Mouse (Mus musculus): ENCODE data around the gene Lrrc36.

The Lrrc36 gene

DNA sequence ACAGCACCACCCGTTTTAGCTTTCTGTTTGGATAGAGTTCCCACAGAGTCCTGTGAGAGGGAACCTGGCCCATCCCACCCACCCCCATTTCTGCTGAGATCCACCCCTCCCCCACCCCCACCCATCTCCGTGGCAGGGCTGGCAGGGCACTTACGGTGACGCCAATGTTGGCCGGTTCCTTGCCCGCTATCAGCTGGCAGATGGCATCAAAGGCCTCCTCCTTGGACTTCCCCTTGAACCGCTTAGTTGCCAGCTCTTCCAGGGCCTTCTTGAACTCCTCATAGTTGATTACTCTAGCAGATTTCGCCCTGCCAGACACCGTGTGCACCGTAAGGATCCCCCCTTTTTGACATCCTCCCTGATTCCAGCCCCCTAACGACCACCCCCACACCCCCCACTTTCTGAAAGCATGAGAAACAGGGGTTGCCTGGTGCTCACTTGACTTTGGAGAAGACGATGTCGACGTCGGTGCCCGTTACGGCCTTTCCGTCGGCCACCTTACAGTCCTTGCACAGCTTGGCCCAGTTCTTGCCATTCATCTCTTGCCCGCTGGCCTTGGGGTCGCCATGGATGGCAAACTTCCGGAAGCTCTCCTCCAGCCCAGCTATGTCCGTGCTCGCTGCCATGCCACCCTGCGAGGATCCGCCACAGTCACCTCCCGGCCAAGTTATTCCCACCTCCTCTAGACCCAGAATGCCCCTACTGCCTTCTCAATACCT lies 54.8 kb downstream of the Lrrc36 start:
- DNase-seq, result no peak

DNA sequence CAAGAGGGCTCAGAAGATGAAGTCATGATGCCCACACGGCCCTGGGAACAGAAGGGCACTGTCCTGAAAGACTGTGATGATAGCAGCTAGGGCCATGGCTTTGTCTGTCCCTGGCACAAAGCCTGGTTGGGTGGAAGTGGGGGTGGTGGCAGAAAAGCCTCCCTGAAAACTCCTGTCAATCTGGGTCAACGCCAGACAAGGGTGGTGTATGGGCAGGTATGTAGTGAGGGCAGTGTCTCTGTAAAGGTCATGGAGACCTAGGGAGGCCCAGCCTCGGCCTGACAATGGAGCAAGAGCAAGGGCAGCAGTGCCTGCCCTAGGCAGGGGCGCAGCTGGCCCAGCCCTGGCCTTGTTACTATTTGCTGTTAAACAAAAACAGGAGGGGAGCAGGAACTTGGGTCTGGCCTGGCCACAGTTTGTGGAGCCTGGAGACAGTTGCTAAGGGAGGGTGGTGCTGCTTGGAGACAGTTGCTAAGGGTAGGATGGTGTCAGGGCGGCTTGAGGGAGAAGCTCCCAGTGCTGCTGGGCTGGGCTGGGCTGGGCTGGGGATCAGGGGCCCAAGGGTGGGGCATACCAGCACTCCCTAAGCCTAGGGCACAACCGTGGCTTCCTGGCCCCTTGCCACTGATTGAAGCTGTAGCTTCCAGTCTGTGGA lies 55.8 kb downstream of the Lrrc36 start:
- DNase-seq, result no peak

DNA sequence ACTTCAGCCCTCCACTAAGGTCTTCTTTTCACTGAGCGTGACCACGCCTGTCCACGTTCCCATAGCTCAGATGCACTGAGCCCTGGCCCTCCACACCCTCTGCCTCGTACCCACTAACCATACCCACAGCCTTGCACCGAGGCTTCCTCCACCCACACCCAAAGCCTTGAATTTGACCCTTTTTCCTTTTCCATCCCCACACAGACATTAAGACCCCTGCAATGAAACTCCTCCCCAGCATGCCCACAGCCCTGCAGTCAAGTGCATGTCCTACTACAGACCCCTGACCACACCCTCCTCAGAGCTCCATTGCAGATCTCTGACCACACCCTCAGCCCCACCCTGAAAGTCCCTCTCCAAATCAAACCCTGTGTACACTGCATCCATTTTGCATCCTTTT lies 56.4 kb downstream of the Lrrc36 start:
- DNase-seq, result no peak

DNA sequence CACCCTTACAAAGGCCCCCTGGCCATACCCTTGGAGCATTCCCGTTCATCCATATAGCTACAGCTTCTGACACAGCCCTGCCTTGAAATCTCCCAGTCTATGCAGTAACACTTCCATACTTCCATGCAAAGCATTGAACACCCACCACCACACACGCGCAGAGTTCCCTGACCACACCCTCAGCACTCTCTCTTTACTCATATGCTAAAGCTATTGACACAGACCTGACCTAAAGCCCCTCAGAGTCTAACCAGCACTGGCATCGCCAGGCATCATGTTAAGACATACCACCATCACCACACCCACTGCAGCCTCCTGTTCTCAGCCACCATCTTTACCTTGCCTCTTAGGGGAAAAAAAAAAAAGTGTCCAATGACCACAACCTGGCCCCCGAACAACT lies 56.9 kb downstream of the Lrrc36 start:
- DNase-seq, result no peak

DNA sequence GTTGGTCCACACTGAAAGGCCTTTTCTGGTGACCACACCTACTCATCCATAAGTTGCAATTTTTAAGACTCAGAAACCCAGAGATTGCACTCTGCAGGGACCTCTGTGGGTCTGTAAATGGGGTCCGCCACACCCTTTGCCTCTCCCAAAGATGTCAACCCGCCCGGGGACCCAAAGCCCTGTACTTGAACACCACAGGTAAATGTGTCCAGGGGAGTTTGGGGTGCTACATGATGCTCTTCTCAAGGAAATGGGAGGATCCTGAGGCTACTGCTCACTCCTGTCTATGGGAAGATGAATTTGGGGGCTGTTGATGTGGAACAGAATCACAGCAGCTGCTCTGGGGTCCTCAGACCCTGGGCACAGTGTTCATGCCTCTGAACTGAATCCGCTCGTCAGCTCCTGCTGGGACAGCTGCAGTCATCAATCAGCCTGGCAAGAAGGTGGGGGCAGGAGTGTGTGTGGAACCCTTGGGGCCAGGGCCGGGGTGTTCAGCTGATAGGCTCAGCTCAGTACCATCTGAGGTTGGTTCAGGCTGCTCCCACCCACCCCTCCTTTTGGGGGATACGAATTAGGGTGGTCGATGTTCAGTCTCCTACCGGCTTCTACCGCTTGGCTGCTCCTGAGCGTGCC lies 57.4 kb downstream of the Lrrc36 start:
- DNase-seq, result no peak

DNA sequence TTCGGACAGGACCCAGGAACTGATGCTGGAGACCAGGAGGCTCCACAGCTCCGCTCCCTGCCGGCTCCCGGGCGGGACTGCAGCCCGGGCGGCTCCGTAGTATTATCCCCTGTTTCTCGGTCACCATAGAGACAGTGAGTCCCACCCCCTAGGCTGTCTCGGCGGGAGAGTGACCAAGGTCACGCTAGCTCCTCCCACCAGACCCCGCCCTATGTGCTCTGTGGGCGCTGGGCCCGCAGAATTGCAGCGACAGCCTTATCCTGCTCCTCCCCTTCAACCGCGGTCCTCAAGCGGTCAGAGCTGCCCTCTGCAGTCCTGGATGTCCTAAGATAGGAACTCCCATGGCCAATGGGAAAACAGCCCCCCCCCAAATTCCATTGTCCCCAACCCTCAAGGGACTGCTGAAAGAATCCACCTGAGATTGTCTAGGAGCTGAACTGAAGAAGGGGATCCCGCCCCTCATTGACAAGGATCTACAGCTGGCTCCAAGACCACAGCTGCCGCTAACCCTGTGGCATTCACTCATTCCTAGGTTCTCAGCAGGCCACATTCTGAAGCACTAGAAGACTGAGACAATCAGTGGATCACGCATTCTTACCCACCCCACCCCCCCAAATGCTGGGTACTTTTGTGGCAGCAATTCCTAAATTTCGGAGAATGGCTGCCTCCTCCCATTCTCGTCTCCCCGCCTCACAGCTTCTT lies 58.1 kb downstream of the Lrrc36 start, which contains the start of gene Tppp3:
Gene Tppp3 (minus strand): TSS at position 213 of the 702 bp plus-strand sequence.
- peak; percentile 19 for DNase-seq

DNA sequence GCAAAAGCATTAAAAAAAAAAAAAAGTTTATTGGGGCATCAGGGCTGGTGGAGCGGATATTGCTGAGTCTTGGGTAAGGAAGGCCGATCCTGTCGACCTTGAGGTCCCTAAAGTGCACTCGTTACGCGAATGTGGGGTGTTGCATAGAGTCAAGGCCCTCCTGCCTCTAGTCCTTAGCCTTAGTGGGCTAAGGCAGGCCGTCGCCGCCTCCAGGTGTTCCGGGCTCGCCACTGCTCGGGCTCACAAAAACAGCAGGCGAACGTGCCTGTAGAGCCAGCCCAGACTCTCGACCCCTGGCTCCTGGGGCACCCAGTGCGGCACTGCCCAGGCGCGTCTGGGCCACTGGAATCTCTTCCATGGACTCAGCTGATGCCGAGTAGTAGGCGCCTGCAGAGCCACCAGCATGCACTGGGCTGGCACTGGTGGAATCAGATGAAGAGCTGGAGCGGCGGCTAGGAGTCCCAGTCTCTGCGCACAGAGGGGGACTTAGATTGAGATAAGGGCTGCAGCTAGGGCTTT lies 59.1 kb downstream of the Lrrc36 start:
- DNase-seq, result no peak

DNA sequence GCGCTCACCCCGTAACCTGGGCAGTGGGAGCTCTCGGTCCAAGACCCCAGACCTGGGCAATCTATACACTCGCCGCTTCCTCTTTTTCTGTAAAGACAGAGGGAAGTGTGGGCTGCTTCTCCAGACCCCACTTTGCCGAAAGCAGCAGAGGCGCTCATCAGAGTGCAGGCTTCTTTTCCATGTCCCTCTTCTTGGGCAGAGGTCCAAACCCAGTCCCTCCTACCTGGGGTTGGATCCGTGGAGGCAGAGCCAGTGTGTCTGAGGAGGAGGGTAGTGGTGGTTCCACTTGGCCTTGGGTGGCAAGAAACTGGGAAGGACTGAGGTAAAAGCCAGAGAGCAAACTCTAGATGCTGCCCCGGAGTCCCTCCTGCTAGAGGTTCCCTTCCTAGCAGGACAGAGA lies 59.6 kb downstream of the Lrrc36 start:
- no peak for DNase-seq

DNA sequence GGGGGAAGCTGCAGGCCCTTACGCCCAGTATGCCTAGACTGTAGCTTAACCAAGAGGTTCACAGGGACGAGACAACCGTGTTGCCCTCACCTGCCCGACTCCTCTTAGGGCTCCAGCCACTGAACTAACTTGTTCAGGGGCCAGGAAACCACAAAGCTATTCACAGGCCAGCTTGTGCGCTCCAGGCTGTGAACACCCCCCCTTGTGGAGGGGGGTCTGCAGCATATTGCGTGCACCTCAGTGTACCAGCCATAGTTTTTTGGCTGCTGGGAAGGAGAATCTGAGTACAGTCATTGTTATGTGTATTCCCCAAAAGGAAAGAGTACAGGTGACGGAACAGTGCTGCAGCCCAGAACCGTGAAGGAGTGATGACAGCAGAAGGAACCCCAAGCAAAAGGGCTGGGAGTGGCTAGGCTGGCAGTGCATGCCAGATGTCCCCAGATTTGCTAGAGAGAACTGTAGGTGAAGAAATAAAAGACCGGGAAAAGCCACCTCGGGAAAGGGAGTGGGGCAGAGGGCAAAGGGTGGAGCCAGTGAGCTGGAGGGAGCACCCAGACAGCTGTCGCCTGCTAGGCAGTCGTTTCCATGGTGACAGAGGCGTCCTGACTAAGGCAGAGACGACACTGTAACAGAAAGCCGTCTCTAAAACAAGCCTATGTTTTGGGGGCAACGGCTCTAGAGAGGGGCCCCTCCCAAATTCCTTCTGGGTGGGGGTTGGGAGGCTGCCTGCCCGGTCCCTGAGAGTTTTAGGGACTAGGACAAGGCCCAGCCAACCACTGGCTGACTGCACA lies 60.6 kb downstream of the Lrrc36 start:
- peak; percentile 45 for DNase-seq

DNA sequence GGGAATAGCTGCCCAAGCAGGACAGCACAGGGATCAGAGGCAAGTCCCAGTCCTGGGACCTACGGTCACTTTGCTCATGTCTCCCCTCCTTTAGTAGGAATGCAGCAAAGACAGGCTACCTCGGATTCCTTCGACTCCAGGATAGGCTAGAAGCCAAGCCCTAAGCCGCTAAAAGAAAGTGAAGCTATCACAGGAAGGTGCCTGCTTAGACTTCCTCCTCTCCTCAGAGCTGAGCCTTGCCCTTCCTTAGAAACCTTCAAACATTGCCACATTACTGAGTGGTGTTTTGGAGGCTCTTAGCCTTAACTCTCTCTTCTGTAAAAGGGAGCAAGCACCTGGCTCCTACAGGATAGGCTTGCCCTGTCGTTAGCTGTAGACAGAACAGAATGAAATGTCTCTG lies 61.3 kb downstream of the Lrrc36 start:
- DNase-seq, result no peak

DNA sequence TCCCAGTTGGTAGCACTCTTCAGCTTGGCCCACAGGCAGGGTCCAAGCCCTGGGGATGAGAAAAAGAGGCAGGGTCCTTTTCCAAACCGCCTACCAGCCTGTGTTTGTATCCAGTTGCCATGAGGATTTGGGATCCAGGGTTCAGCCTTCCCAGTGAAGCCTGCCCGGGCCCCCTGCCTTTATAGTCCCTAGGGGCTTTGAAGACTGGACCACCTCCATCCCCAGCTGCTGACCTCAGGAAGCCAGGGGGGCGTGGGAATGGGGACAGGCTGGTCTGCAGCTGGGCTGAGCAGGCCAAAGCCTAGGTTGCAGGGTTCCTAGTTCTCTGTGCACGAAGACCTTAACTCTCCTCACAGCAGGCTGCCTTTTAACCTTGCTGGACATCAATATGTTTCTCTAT lies 61.9 kb downstream of the Lrrc36 start:
- DNase-seq, result no peak

DNA sequence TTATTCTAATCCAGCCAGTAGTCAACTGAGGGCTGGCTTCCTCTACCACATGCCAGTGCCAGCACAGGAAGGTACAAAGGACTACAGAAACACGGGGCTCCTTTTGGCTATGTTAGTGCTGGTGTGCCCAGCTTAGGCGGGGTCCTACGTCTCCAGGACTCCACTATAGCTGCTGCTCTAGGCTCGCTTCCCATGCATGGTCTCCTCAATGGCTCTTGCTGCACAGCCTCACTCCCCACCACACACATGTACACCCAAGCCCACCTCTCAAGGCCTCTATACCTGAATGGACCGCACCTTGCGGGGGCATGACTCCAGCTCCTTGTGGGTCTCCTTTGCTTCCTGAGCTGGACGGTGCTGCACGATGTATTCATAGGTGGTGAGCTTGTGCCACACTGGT lies 62.4 kb downstream of the Lrrc36 start:
- DNase-seq, result no peak

DNA sequence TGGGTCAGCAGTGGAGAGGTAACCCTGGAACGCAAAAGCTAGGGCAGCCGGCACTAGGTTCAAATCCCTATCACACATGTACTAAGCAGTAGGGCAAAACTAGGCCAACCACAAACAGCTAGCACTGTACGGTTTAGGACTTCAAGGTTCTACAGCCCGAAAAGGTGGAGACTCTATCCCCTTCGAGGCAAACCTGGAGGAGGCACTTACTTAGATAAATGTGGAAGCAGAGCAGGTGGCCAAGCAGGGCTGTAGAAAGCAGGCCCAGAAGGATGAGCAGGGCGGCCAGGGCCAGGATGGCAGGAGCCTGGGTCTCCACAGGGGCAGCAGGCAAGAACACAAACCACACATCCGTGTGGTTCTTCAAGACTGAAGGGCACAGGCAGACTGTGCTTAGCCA lies 62.8 kb downstream of the Lrrc36 start:
- DNase-seq, result no peak

DNA sequence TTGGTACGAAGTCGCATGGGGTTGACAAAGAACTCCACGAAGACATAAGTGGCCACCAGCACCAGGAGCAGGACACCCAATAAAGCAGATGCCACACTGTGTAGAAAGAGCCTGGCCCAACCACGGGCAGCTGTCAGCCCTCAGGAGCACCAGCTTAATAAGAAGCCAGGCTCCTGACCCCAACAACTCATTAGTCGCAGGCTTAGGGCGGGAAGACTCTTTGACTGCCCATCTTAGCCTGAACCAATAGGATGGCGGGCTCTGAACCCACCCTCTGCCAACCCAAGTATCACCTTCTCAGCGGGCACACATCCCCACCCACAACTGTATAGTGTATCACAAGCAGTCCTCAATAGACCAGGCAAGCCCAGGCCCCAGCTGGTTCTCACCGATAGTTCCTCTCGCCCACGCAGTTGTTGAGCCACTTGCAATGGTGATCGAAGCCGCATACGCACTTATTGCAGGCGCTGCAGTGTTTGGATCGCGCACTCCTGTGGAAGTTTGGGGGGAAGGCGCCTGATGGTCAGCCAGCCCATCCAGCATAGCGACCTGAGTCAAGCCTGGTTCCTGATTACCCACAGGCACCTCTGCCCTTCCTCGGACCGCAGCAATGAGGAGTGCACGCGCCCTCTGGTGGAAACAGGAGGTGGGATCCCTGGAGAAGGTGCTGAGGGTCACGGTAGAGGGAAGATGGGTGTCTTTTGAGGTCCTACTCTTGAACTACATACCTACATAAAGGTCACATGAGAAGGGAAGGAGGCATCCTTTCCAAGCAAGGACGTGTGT lies 63.5 kb downstream of the Lrrc36 start:
- peak; percentile 65 for DNase-seq

DNA sequence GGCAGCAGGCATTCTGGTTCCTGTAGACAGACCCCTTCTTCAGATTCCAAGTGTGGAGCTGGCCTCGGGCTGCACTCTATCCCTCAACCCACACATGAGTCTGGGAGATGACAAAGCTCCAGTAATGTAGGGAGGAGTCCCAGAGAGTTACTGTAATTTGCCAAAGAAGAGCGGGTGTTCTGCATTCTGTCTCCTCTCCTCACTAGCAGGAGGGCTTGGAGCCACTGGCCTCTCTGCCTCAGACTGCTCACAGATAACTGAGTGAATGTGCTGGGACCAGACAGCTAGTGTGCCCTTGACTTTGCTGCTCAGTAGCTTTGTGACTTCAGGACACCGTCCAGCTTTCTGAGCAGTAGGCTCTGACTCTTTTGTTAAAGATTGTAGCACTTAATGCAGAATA lies 64.4 kb downstream of the Lrrc36 start:
- DNase-seq, result no peak

DNA sequence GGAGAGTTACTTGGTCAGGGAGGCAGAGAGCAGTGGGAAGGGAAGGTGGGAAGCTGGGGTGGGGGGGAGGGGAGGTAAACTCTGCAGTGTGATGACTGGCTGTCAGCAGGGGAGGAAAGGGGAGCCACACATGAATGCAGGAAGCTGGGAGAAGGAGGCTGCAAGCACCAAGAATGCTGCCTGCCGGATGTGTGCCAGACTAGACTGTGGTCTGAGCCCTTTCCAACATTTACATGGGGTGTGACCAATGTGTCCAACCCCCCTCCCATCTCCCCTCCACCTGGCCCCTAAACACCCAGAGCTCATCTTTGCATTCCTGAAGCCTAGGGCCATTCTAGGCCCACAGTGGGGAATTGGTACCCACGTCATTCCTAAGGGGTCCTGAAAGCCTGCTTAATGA lies 67.6 kb downstream of the Lrrc36 start:
- DNase-seq, result no peak

DNA sequence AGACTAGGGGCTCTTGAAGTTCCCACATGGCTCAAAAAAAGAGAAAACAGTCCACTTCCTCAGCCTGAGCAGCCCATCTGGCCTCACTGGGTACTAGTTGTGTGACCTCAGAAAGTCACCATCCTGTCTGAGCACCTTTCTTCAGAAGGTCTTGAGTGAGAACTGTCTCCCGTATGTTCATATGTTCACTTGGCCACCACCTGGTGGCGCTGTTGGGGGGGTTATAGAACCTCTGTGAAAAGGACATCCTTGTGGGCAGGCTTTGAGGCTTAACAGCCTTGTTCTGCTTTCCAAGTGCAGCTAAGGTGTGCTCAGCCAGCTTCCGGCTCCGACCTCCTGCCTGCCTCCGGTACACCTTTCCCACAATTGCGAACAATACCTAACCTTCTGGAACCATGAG lies 68.1 kb downstream of the Lrrc36 start:
- peak; percentile 25 for DNase-seq

DNA sequence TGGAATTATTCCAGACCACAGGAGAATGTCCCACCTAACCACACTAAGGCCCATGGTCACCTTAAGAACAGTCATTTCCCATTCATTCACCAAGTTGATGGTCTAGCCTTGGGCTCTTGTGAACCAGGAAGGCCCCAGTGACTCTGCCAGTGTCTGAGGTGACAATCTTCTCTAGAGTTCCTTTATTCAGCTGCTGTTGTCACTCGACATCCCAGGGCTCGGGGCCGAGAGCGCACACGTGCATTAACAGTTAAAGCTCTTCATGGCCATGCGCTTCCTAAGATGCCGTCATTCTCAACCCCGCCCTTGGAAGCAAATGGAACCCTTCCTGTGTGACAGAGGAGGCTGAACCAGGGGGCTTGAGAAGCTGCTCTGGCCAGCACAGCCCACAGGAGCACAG lies 68.8 kb downstream of the Lrrc36 start:
- no peak for DNase-seq

DNA sequence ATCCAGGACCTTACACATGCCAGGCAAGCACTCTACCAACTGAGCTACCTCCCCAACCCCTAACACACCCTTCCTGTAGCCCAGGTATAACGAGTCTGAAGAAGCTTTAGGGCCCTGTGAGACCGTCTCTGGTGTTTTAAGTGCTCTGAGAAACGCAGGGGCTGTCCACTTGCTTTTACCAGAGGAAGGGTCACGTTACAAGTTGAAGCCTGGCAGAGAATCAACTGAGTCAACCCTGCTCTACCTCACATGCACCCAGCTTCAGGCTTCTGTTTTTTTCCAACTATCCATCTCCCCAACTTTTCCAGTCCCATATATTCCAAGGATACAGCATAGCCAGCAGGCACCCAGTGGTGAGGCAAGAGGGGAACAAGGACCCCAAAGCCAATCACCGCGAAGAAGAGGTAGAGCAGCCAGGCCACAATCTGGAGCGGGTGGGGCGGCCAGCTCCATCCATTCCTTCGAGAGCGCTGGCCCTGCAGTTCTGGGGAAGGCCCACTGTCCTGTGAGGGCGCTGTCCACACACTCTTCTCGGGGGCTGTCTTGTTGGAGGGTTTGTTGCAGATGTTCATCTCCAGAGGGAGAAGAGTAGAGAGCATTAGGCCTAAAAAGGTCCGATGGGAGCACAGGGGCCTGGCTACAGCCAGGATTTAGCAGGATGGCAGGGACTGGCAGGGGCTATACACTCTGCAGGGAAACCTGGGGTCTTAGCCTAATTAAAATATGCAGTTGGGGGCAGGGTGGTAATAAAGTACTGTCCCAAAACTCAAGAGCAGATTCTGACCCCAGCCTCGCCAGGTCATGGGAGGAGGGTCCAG lies 70.0 kb downstream of the Lrrc36 start:
- DNase-seq, result no peak

DNA sequence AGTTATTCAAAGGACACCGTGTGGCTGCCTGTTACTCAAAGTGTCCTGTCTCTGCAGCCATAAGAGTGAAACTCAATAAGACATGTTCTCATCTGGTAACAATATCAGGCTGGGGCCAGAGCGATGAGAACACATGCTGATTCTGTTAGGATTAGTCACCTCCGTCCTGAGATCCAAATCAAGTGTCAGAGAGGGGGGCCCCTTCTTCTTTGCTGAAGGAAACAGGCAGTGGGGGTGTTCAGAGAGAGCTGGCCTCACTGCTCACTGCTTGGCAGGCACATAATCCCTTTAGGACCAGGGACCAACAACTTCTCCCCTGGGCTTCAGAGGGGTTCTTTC lies 70.6 kb downstream of the Lrrc36 start:
- no peak for DNase-seq

DNA sequence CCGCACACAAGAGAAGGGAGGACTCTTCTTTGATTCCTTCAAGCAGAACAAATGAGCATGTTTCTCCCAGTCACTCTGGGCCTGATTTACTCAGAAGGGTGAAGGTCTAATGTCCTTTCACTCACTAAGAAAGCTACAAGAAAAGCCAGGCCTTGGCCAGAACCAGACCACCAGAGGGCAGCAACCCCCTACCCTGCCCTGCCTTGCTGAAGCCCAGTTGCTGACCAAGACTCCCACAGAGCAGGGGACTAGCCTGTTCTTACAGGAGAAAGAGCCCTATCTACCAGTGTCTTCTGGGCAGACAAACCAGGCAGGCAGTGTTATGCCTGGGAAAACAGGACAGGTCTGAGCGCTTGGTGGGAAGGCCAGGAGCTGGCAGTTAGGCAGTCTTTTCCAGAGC lies 71.0 kb downstream of the Lrrc36 start:
- peak; percentile 41 for DNase-seq

All from thymus, postnatal 14 days (tissue).